Mouse (Mus musculus) lung, postnatal 10 days (tissue): ENCODE results near the gene Fancb.
A peak's percentile ranks its signal among the peaks of the same experiment; 100 is the strongest.

Experiments used
- DNase-seq: peaks from one replicate; pipeline ENCODE4 v3.0.0; 2021

Gene Fancb

DNA sequence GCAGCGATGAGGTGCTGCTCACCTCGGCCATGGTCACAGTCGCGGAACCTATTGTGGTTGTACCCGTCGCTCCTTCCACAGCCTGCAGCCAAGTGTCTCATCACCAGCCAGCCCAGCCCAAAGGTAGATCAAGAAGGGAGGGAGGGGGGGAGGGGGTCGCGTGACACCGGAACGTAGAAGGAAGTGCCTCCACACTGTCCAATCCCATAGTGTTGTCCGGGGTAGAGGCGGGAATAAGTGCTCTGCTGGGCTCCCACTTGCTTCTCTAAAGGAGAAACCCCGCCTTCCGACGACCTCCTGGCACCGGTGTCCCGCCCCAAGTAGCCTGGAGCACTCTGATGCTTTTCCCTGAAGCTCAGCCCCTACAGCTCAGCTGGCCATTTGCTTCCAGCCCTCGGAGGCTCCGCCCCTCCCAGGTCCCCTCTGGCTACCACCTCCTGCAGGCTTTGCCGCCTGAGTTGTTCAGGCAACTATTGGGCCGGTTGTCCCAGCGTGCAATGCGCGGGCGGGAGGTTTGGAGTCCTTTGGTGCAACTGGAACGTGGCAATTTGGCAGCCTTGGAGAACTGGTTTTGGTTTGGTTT lies at the start of gene Fancb, which contains the start of gene Mospd2:
Fancb (plus strand) TSS at position 400 of the 583 bp plus-strand sequence.
Mospd2 (minus strand) TSS at position 183 of the 583 bp plus-strand sequence.
- DNase-seq, result peak; percentile 95

DNA sequence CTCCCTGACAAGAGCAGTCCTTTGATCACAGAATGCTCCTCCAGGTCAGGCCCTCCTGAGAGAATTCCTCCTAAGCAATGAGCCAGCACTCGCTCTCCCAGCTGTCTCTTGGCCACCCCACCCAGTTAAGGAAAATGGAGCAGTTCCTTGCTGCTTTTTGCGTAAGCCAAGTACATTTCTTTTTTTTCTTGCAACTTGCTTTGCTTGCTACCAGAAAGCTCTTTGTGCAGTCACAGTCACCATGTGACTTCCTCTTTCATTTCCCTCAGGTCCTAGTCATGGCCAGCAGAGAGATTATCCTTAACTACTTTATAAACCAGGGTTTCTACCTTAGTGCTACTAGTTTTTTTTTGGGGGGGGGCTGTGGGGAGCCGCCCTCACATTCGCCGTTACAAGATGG lies 38.9 kb upstream of the Fancb start:
- no peak for DNase-seq

DNA sequence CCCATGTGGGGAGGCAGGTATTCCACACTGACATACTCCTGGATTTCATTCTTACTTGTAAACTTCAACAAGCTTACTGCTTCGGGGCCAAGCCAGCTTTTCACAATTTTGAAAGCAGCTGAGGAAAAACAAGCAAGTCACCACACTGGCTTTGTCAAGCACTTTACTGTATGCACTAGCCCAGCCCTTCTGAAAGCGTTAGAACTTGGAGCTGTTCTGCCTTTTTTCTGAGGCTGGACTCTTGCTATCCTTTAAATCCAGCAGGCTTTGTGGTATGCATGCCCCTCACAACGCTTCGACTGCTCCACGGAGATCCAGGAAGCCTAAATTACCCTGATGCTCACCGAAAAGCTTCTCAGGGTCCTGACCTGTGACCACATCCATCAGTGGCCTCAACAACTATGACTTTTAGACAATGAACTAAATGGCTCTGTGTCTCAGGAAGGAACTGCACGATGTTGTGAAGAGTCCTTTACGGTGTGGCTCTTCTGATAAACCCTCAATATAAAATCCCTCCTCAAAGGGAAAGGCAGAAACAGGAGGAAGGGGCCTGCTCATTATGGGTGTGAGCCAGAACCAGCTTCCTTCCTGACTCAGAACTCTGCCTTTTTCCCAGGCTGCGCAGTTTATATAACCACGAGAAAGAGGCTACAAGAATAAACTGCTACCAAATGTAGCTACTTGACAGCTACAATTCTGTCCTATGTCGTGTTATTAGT lies 28.4 kb upstream of the Fancb start:
- peak; percentile 21 for DNase-seq

- no peak for DNase-seq
Observed at GRCm38 (mm10) chrX:164952601-164953375, 27.6 kb upstream of the Fancb start.

DNA sequence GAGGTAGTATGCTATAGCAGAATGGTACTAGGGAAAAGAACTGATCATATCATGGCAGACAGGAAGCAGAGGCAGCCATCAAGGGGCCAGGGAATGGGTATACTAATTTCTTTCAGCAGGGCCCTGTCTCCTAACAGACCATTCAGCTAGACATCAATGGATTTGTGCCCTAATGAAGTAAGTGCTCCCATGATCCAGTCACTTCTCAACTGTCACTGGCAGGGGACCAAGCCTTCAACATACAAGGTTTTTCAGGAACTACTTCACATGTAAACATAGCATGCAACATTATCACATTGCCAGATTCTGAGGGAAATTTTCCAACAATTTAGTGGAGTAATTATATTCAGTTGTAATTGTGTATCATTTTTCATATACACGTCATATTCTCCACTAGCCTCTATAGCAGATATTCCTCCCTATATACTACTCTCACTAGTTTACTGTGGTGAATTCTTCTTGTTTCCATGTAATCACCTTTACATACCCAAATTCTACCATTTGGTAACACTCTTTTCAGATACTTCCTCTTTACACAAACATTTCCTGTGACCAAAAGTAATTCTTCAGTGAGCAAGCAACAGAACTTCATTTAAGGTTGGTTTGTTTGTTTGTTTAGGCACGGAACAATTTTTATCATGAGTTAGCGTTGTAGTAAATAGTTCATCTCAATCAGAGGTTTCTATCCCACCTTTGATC lies 14.5 kb upstream of the Fancb start:
- peak; percentile 15 for DNase-seq

- DNase-seq, result no peak
Observed at GRCm38 (mm10) chrX:164971206-164971605, 9.2 kb upstream of the Fancb start.

DNA sequence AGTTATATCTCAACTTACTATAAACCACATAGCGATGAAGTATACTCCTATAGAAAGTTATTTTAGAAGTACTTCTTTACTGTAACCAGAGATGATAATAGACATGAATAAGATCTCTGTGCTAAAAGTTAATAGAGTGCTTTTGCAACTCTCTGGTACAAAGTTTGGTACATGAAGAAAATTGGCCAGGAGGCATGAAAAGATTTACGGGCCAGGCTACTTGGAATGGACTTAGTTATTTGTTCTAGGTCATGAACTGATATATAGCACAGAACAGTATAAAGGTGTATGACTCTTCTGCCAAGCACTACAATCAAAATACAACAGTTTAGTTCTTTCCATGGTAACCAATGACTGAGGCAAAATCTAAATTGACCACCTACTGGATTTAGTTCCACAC lies 1.5 kb upstream of the Fancb start:
- no peak for DNase-seq

DNA sequence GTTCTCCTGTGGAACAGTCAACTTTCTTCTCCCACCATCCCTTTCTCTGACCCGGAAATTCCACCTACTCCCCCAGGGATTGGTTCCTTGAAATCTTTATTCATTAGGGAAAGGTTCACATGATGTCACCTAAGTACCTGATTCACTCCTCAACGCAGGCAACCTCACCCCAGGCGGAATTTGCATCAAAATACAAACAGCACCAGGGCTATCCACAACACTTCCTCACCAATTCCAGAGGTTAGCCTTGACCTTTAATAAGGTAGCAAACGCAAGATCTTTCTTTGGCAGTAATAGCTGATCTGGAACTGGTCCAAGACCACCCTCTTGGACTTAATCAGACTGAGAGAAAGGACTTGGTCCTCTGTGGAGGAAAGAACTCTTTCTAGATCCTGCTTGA lies 22.7 kb downstream of the Fancb start:
- no peak for DNase-seq

- DNase-seq, result no peak
Observed at GRCm38 (mm10) chrX:165004779-165005324, 24.5 kb downstream of the Fancb start, which contains the start of gene Gm17604. Gene Gm17604, minus strand, starts transcription at chrX:165004829.
